Mouse (Mus musculus) limb, embryonic 11.5 days (tissue): Measurements from ENCODE around the gene Fam189a1. TPM values are rescaled to one million over a fixed set of nuclear protein-coding genes. Genes with fewer than 3 reads are reported as not detected.

Experiments used
- ATAC-seq: fragments of 200-750 bp; cut with Nextera tagmentation; 2 replicates; pipeline ENCODE4 v1.8.0; 2017; ENCODE audit warnings: low read depth; ENCODE audit not compliant: insufficient number of reproducible peaks, low FRiP score, low TSS enrichment
- DNase-seq: peaks from one replicate; pipeline ENCODE4 v3.0.0-alpha.2; 2015; ENCODE audit warnings: low spot score
- H3K27ac ChIP-seq: fragments of 300-500 bp; sonication (generic); replicated peaks from 2 replicates; pipeline ENCODE4 v1.5.1; 2014; ENCODE audit warnings: low read depth, mild to moderate bottlenecking, low read length
- H3K27me3 ChIP-seq: fragments of 300-500 bp; sonication (generic); 2 replicates; pipeline ENCODE4 v1.6.1; 2014; ENCODE audit warnings: mild to moderate bottlenecking, low read length, mixed read lengths; ENCODE audit not compliant: control insufficient read depth, insufficient read depth
- H3K36me3 ChIP-seq: fragments of 300-500 bp; sonication (generic); 2 replicates; pipeline ENCODE4 v1.6.1; 2014; ENCODE audit warnings: mild to moderate bottlenecking, low read length, moderate library complexity, mixed read lengths; ENCODE audit not compliant: control insufficient read depth, insufficient read depth
- H3K4me1 ChIP-seq: fragments of 300-500 bp; sonication (generic); 2 replicates; pipeline ENCODE4 v1.6.1; 2014; ENCODE audit warnings: low read length, mixed read lengths; ENCODE audit not compliant: control insufficient read depth, insufficient read depth
- H3K4me2 ChIP-seq: fragments of 300-500 bp; sonication (generic); 2 replicates; pipeline ENCODE4 v1.6.1; 2014; ENCODE audit warnings: low read depth, mild to moderate bottlenecking, moderate library complexity; ENCODE audit not compliant: severe bottlenecking
- H3K4me3 ChIP-seq: fragments of 300-500 bp; sonication (generic); 2 replicates; pipeline ENCODE4 v1.5.1; 2014; ENCODE audit warnings: low read depth, low read length
- H3K9ac ChIP-seq: fragments of 300-500 bp; sonication (generic); 2 replicates; pipeline ENCODE4 v1.6.1; 2014; ENCODE audit warnings: mild to moderate bottlenecking, low read length
- H3K9me3 ChIP-seq: fragments of 300-500 bp; sonication (generic); 2 replicates; pipeline ENCODE4 v1.6.1; 2016; ENCODE audit warnings: low read length; ENCODE audit not compliant: control insufficient read depth
- WGBS: fragments of 180-500 bp; shearing (Covaris S2); extraction: QIAGEN DNeasy Blood & Tissue Kit; methylation state at CpG from one replicate; pipeline ENCODE4 v1.1.7; 2014; 5-methylcytosine and 5-hydroxymethylcytosine counted together
- polyA plus RNA-seq: library from polyadenylated mRNA; unstranded; fragments of >200 nt; fragmentation: Nextera tagmentation; extraction: Ambion mirVana; gene quantifications from 2 replicates; pipeline ENCODE4 v1.2.1, GENCODE M21; 2014

Fam189a1 gene
- polyA plus RNA-seq, 1 experiment from 2014 or later: 0.35 TPM

DNA sequence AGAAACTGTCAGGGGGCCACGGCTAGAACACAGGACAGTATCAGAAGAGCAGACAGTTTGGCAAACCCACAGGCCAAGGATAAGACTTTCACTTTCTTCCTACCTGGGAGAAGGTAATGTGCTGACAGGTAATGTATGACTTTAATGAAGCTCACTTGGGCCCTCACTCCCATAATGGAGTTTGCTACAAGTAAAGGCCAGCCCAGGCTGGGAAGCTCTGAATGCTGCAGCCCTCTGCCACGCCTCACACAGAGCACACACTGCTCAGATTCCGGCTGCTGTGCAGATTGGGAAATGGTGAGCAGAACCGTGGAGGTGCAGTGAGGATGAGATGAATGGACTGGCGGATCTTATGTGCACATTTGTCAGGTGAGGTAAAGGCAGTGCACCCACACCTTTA lies 211.7 kb downstream of the Fam189a1 start:
- ATAC-seq: no peak
- Histone ChIP-seq H3K4me3 (no peak overlapping the region), H3K27ac (no peak overlapping the region), H3K4me2 (no peak overlapping the region), H3K4me1 (no peaks in the 10 kb centered on the region), H3K9ac (no peak overlapping the region), H3K27me3 (no peaks in the 10 kb centered on the region), H3K9me3 (no peaks in the 10 kb centered on the region), H3K36me3 (no peaks in the 10 kb centered on the region)
- WGBS: 80% methylated on average over 5 of the region's 5 CpGs
- DNase-seq: no peak

DNA sequence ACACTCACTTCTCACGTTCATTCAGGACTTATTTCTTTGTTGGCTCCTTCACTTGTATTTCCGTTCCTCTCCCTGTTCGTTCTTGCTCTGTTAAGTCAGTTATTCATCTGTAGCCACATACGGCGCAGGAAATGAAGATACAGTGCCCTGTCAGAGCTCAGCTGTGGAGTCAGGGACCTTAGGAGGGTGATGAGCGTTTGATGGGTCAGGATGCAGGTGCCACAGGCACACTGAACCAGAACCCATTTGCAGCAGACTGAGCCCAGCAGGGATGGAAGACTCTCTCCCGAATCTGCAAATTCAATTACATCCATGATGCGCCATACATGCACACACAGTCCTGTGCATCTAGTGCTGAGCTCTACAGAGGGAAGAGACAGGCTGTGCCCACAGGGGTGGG lies 212.2 kb downstream of the Fam189a1 start:
- DNase-seq: no peak
- WGBS: 84% methylated on average over 8 of the region's 8 CpGs
- Histone ChIP-seq H3K9me3 (no peaks in the 10 kb centered on the region), H3K4me1 (no peaks in the 10 kb centered on the region), H3K36me3 (no peaks in the 10 kb centered on the region), H3K9ac (no peak overlapping the region), H3K4me2 (no peak overlapping the region), H3K27me3 (no peaks in the 10 kb centered on the region), H3K27ac (no peak overlapping the region), H3K4me3 (no peak overlapping the region)
- no peak for ATAC-seq

DNA sequence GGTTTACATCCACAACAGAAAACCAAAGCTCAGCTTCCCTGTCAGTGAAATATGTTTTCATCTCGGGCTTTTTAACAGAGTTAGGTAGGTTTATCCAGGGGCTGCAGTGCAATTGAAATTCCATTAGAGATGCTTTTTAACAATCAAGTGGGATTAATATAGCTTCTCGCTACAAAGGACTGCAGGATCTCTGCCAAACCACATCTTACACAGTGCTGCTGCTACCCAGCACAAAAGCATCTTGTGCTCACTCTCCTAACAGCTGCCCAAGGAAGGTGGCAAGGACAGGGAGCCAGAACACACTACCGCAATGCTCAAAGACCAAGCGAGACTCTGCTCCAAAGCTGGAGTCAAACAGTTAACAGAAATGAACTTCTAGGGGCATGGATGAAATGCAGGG lies 219.4 kb downstream of the Fam189a1 start:
- no peak for ATAC-seq
- WGBS: 75% methylated on average over 4 of the region's 4 CpGs
- H3K4me2 ChIP-seq: no peak overlapping the region

DNA sequence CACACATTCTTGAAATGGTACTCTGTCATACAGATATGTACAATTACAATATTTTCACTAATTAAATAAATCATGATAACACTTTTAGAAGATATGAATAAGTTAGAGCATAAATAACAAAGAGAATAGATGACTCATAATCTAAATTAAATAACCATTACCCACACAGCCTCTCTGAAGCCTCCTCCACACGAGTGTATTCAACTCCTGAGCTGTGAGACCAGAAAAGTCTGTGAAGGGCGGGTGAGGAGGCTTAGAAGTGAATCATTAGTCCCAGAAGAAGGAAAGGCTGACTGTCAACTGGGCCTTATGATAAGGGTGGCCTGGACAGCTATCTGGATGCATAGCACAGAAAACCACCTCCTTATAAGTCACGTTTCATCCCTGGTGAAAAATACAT lies 222.3 kb downstream of the Fam189a1 start:
- H3K4me2 ChIP-seq: no peak overlapping the region
- H3K27ac ChIP-seq: no peak overlapping the region
- H3K4me1 ChIP-seq: no peaks in the 10 kb centered on the region
- no peak for ATAC-seq
- H3K9me3 ChIP-seq: no peaks in the 10 kb centered on the region
- H3K9ac ChIP-seq: no peak overlapping the region
- DNase-seq: no peak
- no peak overlapping the region for H3K4me3 ChIP-seq
- WGBS: 72% methylated on average over 3 of the region's 3 CpGs
- no peaks in the 10 kb centered on the region for H3K36me3 ChIP-seq
- no peaks in the 10 kb centered on the region for H3K27me3 ChIP-seq

More for the DNA sequence above, 219.4 kb downstream of the Fam189a1 start:
- Histone ChIP-seq H3K27ac (no peak overlapping the region), H3K4me1 (no peaks in the 10 kb centered on the region), H3K4me3 (no peak overlapping the region), H3K9me3 (no peaks in the 10 kb centered on the region), H3K36me3 (no peaks in the 10 kb centered on the region), H3K27me3 (no peaks in the 10 kb centered on the region), H3K9ac (no peak overlapping the region)
- DNase-seq: no peak

DNA sequence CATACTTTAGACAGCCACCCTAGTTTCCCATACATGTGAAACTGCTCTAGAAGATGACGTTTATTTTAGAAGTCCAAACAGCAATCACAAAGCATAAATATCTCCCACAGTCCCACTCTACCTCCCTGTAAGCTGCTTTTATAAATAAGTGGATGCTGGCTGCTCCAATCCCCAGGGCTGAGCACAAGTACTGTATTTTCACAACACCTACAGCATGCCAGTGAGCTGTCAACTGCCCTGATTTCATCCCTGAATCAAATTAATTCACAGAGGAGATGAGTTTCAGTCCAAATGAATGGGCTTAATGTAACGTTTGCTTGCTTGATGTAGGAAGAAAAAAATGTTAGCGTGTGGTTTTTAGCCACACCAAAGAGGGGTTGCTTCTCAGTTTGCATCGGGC lies 225.4 kb downstream of the Fam189a1 start:
- ATAC-seq (no peak), DNase-seq (no peak)
- Histone ChIP-seq H3K36me3 (no peaks in the 10 kb centered on the region), H3K4me1 (no peaks in the 10 kb centered on the region), H3K4me2 (no peak overlapping the region), H3K9ac (no peak overlapping the region), H3K27me3 (no peaks in the 10 kb centered on the region), H3K9me3 (no peaks in the 10 kb centered on the region), H3K27ac (no peak overlapping the region), H3K4me3 (no peak overlapping the region)
- 91% methylated on average over 4 of the region's 4 CpGs for WGBS

DNA sequence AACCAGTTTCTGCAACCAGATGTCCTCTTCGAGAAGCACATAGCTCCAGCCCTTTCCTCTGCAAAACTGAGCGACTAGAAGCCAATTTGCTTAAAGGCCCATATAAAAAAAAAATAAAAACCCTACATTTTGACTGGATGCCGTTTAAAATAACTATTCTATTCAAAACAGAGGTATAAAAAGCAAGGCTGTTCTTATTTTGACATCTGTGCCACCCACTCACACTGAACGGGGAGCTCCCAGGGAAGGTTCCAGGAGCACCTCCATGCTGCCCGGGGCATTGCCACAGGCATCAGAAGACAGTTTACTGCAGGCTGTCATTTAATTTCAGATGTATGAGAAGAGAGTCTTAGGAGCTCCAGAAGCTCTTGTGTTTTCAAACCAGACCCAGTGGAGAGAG lies 232.5 kb downstream of the Fam189a1 start:
- Histone ChIP-seq H3K4me2 (no peak overlapping the region), H3K4me1 (no peaks in the 10 kb centered on the region), H3K27me3 (no peaks in the 10 kb centered on the region), H3K36me3 (no peaks in the 10 kb centered on the region), H3K9me3 (no peaks in the 10 kb centered on the region), H3K4me3 (no peak overlapping the region), H3K9ac (no peak overlapping the region), H3K27ac (no peak overlapping the region)
- WGBS: 87% methylated on average over 5 of the region's 5 CpGs
- ATAC-seq (no peak), DNase-seq (no peak)

DNA sequence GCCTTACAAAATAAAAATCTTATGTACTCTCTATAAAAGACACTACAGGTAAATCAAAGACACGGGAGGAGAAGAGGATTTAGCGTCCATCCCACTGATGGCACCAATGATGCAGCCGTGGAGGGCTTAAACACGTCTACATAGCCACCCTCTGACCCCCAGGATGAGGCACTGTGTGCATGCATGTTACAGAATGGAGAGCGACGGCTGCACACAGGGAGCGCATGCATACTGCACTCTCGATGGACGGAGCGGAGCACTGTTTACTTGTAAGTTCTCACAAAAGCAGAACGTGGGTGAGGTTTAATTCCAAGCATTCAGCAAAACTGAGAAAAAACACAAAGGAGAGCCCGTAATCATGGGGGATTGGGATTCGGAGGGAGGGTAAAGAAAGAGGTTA lies 235.2 kb downstream of the Fam189a1 start:
- no peak for DNase-seq
- H3K4me1 ChIP-seq: no peaks in the 10 kb centered on the region
- H3K9me3 ChIP-seq: no peaks in the 10 kb centered on the region; the same call in 1 of the 2 replicates
- 85% methylated on average over 13 of the region's 13 CpGs for WGBS
- H3K27ac ChIP-seq: no peak overlapping the region
- H3K36me3 ChIP-seq: no peaks in the 10 kb centered on the region
- ATAC-seq: no peak
- no peak overlapping the region for H3K4me3 ChIP-seq
- H3K9ac ChIP-seq: no peak overlapping the region
- no peaks in the 10 kb centered on the region for H3K27me3 ChIP-seq
- no peak overlapping the region for H3K4me2 ChIP-seq

DNA sequence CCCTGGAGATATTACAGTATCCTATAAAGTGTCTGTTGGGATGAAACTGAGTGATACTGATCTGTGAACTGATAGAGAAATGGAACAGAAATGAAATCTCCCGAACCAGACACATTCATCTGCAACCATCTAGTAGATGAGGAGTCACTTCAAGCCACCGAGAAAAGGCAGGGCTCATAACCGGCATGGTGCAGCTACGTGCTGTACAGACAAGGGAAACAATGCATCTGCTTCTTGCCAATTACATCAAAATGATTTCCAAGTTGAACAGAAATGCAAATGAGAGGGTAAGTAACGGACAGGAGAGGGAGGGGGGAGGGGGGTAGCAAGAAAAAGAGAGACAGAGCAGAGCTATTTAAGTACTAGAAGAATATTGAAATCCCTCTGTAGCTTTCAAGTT lies 235.6 kb downstream of the Fam189a1 start:
- 88% methylated on average over 5 of the region's 5 CpGs for WGBS
- ATAC-seq (no peak), DNase-seq (no peak)
- no peak overlapping the region for H3K4me3 ChIP-seq
- no peaks in the 10 kb centered on the region for H3K4me1 ChIP-seq
- no peak overlapping the region for H3K9ac ChIP-seq
- no peaks in the 10 kb centered on the region for H3K27me3 ChIP-seq
- no peak overlapping the region for H3K27ac ChIP-seq
- H3K36me3 ChIP-seq: no peaks in the 10 kb centered on the region
- H3K4me2 ChIP-seq: no peak overlapping the region
- H3K9me3 ChIP-seq: no peaks in the 10 kb centered on the region; the same call in 1 of the 2 replicates

DNA sequence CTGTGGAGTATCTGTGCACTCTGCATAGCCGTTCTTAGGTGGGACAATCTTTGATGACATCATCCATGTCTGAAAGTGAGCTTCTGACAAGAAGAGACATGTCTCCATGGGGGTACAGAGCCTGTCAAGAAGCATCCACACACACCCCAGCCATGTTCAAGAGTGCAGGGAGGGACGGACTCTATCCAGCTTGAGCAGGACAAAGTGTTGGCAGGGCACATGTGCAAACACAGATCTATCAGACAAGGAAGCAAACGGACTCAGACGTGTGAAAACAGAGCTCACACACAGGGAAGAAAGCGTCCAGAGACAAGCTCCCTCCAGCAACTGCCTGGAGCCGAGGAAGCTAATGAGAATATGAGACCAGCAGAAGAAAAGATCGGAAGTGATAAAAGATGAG lies 239.7 kb downstream of the Fam189a1 start:
- Histone ChIP-seq H3K4me1 (no peaks in the 10 kb centered on the region), H3K4me3 (no peak overlapping the region), H3K27me3 (no peaks in the 10 kb centered on the region), H3K36me3 (no peaks in the 10 kb centered on the region), H3K9me3 (no peaks in the 10 kb centered on the region; the same call in 1 of the 2 replicates), H3K27ac (no peak overlapping the region), H3K4me2 (no peak overlapping the region), H3K9ac (no peak overlapping the region)
- 39% methylated on average over 7 of the region's 7 CpGs for WGBS
- no peak for ATAC-seq
- no peak for DNase-seq
